Mouse (Mus musculus) heart, adult 2 months (tissue): ENCODE measurements at regions not wholly inside any gene's neighbourhood (a gene's known extent, or its start where the extent isn't known, plus 50 kb on each side); places are given as distances from the start of the nearest gene placed in this dataset.

Source experiments
- CTCF ChIP-seq: fragments of 200-600 bp; IDR thresholded peaks from 2 replicates; pipeline ENCODE4 v1.8.1; 2022; ENCODE audit warnings: antibody characterized with exemption, mild to moderate bottlenecking, moderate library complexity
- EP300 ChIP-seq: fragments of 200-500 bp; IDR thresholded peaks from 2 replicates; pipeline ENCODE4 v1.6.1; 2011; ENCODE audit warnings: low read depth, low read length, control low read depth; ENCODE audit not compliant: insufficient read depth
- POLR2A ChIP-seq: fragments of 200-500 bp; IDR thresholded peaks from 2 replicates; pipeline ENCODE4 v1.6.1; 2011; ENCODE audit warnings: mild to moderate bottlenecking, low read depth, low read length, control low read depth; ENCODE audit not compliant: insufficient read depth

DNA sequence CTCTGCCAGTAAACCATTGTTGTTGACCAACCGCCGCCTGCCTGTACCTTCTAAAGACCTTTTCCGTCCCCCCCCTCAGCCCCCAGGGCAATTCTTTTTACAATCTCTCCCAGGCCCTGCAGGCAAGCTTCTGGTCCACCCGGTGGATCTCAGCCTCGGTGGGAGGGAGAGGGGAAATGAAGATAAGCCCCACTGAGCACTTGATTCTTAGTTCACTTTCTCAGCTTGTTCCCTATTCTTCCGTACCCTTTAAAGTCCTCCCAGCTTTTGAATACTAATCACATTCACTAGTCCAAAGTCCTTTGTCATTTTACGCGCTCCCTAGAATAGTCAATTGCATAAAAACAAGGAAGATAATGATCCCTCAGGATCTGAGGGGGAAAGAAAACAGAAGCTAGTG is 68.1 kb downstream of the Klf4 start:
- no peak for TF ChIP-seq POLR2A
- TF ChIP-seq CTCF, result no peak
- TF ChIP-seq EP300, result no peak
